Mouse (Mus musculus) testis, adult 10 weeks (tissue): ENCODE measurements around the gene Tnrc6b. TPM values are rescaled to one million over a fixed set of nuclear protein-coding genes. Genes with fewer than 3 reads are reported as not detected.

Experiments
- polyA plus RNA-seq: library from polyadenylated mRNA; stranded (reverse); fragments of 350-450 nt; fragmentation: Illumina TruSeq; extraction: RNeasy Lipid Tissue Mini Kit (QIAGEN cat#74804); gene quantifications from one replicate; pipeline ENCODE4 v1.2.3, GENCODE M21; 2014; ENCODE audit warnings: low read depth, low replicate concordance

Gene Tnrc6b
- polyA plus RNA-seq = 12.8 TPM

DNA sequence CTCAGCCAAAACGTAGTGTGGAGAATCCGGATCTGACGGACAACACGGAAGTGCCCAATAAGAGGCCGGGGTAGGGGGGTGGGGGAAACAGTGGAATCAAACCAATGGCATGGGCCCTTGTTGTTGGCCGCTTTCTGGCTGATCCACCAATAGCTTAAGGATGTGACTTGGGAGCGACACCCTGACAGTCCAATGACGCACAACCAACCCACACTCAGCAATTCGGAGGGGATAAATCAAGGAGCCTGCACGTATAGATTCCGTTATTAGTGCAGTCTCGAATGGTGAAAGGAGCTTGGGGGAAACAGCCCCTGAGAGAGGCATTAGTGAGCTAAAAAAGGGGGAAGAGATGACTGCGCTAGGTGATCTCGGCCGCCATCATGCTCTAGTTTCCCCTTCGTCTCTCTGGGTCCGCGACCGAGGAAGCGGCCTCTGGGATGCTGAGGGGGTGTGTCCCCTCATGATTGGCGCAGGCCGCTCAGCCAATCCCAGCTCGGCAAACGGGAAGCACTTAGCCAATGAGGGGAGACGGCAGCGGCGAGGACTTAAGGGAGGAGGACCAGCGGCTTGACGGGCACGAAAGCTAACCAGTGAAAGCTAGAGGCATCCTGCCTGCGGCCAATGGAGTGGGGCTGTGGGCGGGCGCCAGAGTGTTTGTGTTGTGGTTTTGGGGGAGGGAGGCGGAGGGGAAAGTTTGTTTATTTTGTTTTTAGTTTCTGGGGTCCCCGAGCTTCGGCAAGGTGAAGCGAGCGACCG is at the start of gene Tnrc6b:
Tnrc6b (plus strand) TSS at position 706 of the 756 bp plus-strand sequence.

DNA sequence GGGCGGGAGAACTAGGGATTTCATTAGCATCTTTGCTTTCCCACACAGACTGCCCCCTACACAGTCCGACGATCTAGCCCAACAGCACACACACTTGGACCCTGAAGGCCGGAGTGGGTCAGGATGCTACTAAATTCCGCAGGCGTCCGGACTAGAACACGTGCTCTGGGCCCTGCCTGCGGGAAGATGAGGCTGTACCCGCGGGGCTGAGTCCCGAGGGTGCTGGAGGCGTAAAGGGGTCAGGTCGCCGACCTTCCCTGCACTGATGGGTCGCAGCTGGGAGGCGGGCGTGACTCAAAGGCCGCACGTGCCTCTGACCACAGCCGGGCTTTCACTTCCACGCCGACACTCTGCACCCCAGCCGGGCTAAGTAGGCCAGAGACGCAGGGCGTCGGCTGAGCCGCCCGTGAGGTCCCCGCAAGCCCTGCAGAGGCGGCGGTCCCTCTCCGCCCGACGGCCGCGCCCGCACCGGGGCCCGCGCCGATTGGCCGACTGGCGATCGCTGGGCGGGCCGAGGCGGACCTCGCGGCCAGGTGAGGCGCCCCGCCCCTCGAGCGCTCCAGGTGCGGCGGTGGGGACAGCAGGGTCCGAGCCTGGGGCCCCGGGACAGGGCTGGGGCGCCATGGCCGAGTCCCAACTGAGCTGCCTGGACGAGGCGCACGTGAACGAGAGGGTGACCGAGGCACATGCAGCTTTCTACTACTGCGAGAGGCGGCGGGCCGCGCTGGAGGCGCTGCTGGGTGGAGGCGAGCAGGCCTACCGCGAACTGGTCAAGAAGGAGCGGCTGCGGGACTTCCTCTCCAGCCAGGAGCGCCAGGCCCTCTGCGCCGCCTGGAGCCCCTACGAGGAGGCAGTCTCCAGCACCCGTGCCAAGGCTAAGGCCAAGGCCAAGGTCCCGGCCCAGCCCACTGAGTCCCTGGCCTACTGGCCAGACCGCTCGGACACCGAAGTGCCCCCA is 39.5 kb upstream of the Tnrc6b start, which contains the start of gene Fam83f:
Fam83f (plus strand) TSS at position 553 of the 958 bp plus-strand sequence.

DNA sequence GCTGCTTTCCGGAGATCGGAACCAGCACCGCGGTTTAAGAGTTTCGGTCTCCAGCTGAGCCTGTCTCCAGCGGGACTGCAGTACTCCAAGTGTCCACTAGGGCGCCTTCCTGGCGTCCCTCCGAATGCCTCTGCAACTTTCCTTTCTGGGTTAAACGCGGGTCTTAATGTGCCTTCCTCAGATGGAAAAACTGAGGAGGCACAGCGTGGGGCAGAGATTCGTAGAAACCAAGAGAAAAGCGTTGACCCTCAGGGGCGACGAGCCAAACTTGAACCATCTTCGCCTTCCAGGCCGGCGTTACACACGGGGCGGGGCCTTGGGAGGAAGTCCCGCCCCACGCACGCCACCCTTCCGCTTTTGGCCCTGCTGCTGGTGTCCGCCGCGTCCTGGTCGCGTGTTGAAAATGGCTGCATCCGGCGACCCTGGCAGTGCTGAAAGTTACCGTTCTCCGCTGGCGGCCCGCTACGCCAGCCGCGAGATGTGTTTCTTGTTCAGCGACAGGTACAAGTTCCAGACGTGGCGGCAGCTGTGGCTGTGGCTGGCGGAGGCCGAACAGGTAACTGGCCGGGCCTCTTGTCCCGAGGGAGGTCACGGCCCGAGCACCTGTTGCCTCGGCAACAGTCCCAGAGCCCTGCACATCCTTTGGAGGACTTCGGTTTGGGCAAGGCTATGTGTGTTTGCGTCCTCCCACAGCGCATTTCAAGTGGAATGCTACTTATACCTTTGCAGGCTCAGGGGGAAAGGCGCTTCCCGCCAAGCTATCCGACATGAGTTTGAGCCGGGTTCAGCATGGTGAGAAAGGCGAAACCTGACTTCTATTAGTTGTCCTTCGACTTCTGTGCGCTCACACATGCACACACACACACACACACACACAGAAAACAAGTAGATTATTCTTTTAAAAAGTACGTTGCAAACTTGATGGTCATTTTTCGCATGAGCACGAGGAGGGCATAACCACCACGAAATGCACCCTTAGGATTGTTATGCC is 237.3 kb downstream of the Tnrc6b start, which contains the start of gene Adsl:
Adsl (plus strand) TSS at position 346 of the 991 bp plus-strand sequence.

GRCm38 (mm10) chr15:80977620-80978334 is 266.7 kb downstream of the Tnrc6b start, which contains the start of gene Sgsm3:
Sgsm3 (plus strand) TSS chr15:80977765.

Other genes with a start within 250 kb of the Tnrc6b start
- 19.6 TPM for gene Enthd1, start 146.2 kb upstream of the Tnrc6b start, polyA plus RNA-seq
- 0.24 TPM for gene Grap2, start 138.7 kb upstream of the Tnrc6b start, polyA plus RNA-seq
- gene Fam83f, start 39.5 kb upstream of the Tnrc6b start, polyA plus RNA-seq = 0.34 TPM
- gene Adsl, start 237.2 kb downstream of the Tnrc6b start, polyA plus RNA-seq = 6.4 TPM